Mouse (Mus musculus): Measurements from ENCODE around the gene Zfp652.

DNA sequence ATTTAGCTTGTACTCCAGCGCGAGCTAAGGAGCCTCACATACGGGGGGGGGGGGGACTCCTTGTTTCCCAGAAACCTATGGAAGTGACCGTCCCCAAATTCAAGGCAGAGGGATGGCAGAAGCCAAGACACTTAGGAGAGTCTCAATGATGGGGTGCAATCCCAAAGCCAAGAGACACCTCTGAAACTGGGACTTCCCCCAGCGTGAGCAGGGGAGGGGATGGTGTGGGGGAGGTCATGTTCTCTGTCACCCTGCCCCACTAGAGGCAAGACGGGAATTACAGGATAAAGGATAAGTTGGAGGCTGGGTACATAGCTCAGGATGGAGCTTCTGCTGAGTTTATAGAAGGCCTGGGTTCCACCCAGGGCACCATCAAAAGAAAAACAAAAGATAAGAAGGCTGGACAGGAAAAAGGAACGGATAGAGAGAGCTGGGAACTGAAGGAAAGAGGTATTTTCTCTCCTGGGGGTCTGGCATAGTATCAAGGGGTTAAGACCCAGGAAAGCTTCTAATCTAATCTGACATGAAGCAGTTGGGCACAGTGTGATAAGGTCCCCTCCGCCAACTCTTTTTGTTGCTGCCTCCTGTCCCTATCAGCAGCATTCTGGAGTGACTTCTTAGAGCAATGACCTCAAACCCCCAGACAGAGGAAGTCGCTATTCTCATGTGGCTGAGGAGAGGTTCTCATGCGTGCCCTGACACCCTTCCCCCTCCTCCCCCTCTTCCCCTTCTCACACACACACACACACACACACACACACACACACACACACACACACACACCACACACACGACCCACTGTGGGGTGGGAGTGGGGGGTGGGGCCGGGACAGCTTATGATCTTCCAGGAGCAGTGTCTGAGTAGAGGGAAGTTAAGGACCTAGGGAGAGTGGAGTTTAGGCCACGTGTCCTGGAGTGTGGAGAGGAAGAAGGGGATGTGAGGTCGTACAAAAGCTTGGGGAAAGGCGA lies 122.6 kb downstream of the Zfp652 start:
- TF ChIP-seq POLR2A (IDR thresholded peaks at IDR 0.05; ENCODE audit: low read depth, low read length) (no peak; the same call in 1 of the 2 replicates), CTCF (IDR thresholded peaks at IDR 0.05; ENCODE audit: extremely low read depth, insufficient read depth, insufficient read length, insufficient replicate concordance) (no peak)
